Mouse (Mus musculus) cerebellum, adult 9-11 months (tissue): ENCODE measurements at regions not wholly inside any gene's neighbourhood (a gene's known extent, or its start where the extent isn't known, plus 50 kb on each side); places are given as distances from the start of the nearest gene placed in this dataset.

Experiments used
- DNase-seq: peaks from one replicate; pipeline ENCODE4 v3.0.0; 2022

DNA sequence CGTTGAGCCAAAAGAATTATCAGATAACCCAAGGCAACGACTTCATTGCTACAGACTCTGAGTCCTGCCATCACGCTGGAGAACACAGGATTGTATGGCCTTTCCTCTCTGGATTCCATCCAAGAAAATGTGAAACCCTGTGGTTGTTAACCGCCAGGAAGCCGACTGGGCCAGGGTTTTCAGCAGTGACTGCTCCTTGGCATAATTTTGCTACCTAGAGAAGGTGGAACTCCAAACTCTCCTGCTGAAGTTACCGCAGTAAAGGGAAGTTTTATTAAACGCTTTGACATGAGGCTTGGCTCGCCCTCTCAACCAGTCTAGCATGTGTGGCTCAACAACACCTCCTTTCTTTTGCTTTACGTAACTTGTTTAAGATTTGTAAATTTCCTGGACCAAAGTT lies 116.9 kb downstream of the Wif1 start:
- no peak for DNase-seq

- DNase-seq, result no peak
Measured at GRCm38 (mm10) chr10:121153625-121154024, 119.9 kb downstream of the Wif1 start.

GRCm38 (mm10) chr10:121160499-121160898 lies 126.7 kb downstream of the Wif1 start:
- DNase-seq, result no peak

GRCm38 (mm10) chr10:121161201-121161600 lies 127.4 kb downstream of the Wif1 start:
- DNase-seq, result no peak

DNA sequence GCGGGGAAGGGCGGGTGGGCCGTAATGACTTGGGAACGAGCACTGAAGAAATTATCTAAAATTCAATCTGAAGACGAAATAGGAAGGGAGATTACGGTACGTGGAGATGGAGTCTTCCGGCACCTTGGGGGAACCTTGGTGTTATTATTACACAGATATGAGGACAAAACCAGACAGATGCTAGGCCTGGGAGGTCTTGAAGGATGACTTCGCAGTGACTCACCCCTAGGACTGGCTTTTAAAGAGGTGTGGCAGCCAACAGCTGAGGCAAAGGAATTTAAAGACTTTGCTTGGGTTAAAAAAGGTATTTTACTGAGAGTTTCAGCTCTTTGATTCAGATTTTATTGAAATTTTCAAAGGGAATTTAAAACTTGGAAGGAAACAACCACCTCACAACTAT lies 140.3 kb downstream of the Wif1 start:
- no peak for DNase-seq

GRCm38 (mm10) chr10:121189139-121189538 lies 155.4 kb downstream of the Wif1 start:
- no peak for DNase-seq

DNA sequence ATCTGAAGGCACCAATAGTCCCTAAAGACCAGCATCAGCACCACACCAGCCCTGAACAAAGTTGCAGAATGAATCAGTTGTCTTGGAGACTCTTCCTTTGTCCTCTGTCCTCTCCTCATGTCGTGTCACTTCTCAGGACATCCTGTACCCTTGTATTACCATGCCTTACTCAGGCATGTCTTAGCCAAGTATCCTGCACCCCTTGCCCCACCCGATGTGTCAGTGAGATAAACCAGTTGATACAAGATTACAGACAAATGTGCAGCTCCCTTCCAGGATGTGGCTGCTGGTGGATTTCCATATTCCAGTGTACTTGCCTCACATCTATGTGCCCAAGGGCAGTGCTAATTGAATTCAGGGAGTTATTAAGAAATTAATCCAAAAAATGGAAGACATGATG lies 151.8 kb downstream of the Tbc1d30 start:
- no peak for DNase-seq

DNA sequence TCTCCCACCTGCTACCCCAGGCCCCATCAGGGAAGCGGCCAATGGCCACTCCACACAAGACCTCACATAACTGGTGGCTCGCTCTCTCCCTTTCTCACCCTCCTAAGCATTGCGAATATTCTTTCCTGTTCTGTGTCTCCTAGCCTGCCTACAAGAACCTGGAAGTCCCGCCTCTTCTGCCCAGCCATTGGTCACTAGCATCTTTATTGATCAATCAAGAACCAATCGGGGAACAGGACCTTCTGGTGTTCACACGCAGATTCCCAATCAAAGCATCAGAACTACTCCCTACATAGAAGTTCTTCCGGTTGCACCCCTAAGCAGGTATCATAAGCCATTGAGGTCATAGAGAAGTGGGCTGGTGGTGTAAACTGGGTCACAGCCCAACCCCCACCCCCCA lies 148.5 kb downstream of the Tbc1d30 start:
- no peak for DNase-seq

GRCm38 (mm10) chr10:121205551-121205950 lies 145.5 kb downstream of the Tbc1d30 start:
- no peak for DNase-seq

- peak; percentile 25 for DNase-seq
Measured at GRCm38 (mm10) chr10:121206002-121206742, 144.9 kb downstream of the Tbc1d30 start.

DNA sequence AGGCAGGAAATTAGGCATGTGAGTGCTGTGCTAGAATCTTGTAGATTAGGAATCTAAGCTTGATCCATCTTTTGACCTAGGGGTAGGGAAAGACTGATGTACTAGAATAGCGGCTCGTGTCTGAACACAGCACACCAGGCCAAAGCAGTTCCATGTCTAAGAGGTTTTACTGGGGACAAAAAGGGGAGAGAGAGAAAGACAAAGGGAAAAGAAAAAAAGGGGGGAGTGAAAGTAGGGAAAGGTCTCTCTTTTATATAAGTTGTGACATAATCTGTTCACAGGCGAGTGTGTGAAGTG lies 144.4 kb downstream of the Tbc1d30 start:
- no peak for DNase-seq
